Comparison of ENCODE assay signal across 8 mouse cellular contexts in the genomic region with DNA sequence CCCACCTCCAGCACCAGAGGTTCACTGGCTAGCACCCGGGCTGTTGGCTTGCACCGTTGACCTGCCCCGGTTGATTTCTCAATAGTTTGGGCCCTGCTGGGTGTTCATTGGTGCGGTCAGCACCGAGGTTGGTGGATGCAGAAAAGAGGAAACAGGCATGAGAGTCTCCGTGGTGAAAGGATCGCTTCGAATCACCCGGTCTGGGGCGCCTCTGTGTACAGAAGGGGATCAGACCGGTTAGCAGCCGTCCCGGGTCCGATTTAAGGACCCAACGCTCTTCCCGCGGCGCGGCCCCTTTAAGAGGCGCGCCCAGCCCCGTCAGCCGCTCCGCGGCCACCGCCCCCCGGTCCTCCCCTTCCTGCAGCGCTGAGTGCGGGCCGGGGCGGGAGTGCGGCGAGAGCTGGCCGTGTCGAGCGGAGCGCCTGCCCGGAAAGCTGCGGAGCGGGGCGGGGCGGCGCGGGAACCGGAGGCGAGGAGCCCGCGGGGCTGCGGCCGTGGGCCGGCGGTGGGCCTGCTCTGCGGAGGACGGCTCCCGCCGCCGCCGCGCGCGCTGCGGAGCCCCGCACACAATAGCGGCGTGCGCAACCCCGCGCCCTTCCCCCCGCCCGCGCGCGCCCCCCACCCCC. TPM values are rescaled to one million over a fixed set of nuclear protein-coding genes. Genes with fewer than 3 reads are reported as not detected.
DNase-seq lines count a peak whose midpoint lies in the region; ATAC-seq and TF ChIP-seq lines count a peak whose summit lies in the region.

A gene (plus strand): TSS at position 376 of the 626 bp plus-strand sequence.

- peak within 1 kb of the TSS; percentile 93 for H3K4me2 ChIP-seq in forebrain, embryonic 14.5 days (ENCODE audit: low read length)
- H3K4me2 ChIP-seq in lung, postnatal 0 days (replicated peaks; ENCODE audit: low read depth, low read length) = peak within 1 kb of the TSS; percentile 90

- ATAC-seq in CD4-positive, CD25-positive, alpha-beta regulatory T cell, adult 4 months = peak; percentile 79
- peak; percentile 89 for ATAC-seq in forebrain, embryonic 14.5 days
- peak; percentile 78 for ATAC-seq in lung, postnatal 0 days

- H3K9me3 ChIP-seq in forebrain, embryonic 14.5 days (replicated peaks; ENCODE audit: control insufficient read depth, low read length) = no peaks in the 10 kb centered on the region
- no peaks in the 10 kb centered on the region for H3K9me3 ChIP-seq in lung, postnatal 0 days (ENCODE audit: low read length)

- H3K27me3 ChIP-seq in forebrain, embryonic 14.5 days (replicated peaks; ENCODE audit: control insufficient read depth, insufficient read depth, low read length) = no peaks in the 10 kb centered on the region
- H3K27me3 ChIP-seq in lung, postnatal 0 days (replicated peaks; ENCODE audit: insufficient read depth, low read length) = no peaks in the 10 kb centered on the region

- no peak for TF ChIP-seq EP300 in lung, postnatal 0 days (IDR thresholded peaks at IDR 0.05)

- H3K9ac ChIP-seq in forebrain, embryonic 14.5 days (ENCODE audit: low read length) = peak within 1 kb of the TSS; percentile 86
- H3K9ac ChIP-seq in lung, postnatal 0 days (replicated peaks; ENCODE audit: low read depth) = peak within 1 kb of the TSS; percentile 63

- WGBS in forebrain, embryonic 14.5 days = under 1% methylated on average over 36 of the region's 73 CpGs
- WGBS in lung, postnatal 0 days = under 1% methylated on average over 24 of the region's 73 CpGs

- no peaks in the 10 kb centered on the region for H3K36me3 ChIP-seq in forebrain, embryonic 14.5 days (ENCODE audit: control insufficient read depth, insufficient read depth, low read length)
- H3K36me3 ChIP-seq in lung, postnatal 0 days (ENCODE audit: insufficient read depth, low read length) = no peaks in the 10 kb centered on the region

- TF ChIP-seq CTCF in layer of hippocampus, adult 2 months (conservative IDR thresholded peaks at IDR 0.05) = no peak
- peak; percentile 4; the same call in 1 of the 2 replicates for TF ChIP-seq CTCF in lung, postnatal 0 days (IDR thresholded peaks at IDR 0.05)

- peak within 1 kb of the TSS; percentile 87 for H3K4me3 ChIP-seq in brown adipose tissue, adult 24 weeks (ENCODE audit: insufficient read depth, low read depth, low read length)
- H3K4me3 ChIP-seq in forebrain, embryonic 14.5 days (ENCODE audit: low read depth, low read length) = peak within 1 kb of the TSS; percentile 92
- H3K4me3 ChIP-seq in layer of hippocampus, adult 2 months = peak within 1 kb of the TSS; percentile 85
- peak within 1 kb of the TSS; percentile 93 for H3K4me3 ChIP-seq in lung, postnatal 0 days (ENCODE audit: low read depth, low read length)

- peak; percentile 88 for DNase-seq in forebrain, embryonic 14.5 days (ENCODE audit: low spot score)
- DNase-seq in heart, postnatal 25 days (ENCODE audit: low spot score) = peak; percentile 58
- peak; percentile 71 to 74 for DNase-seq in layer of hippocampus, adult 2 months (ENCODE audit: low spot score in 2 of 2)
- peak; percentile 86 for DNase-seq in lung, postnatal 0 days (ENCODE audit: low spot score)
- DNase-seq in ovary, postnatal 10 days (ENCODE audit: low spot score) = peak; percentile 55
- DNase-seq in thymus, postnatal 0 days (ENCODE audit: low spot score) = peak; percentile 79

- 0 out of 2 replicates have a peak within 1 kb of the TSS, but pooled peaks have one; percentile 20 for H3K27ac ChIP-seq in brown adipose tissue, adult 24 weeks (replicated peaks; ENCODE audit: low read depth, low read length)
- H3K27ac ChIP-seq in forebrain, embryonic 14.5 days (ENCODE audit: low read depth, low read length) = peak within 1 kb of the TSS; percentile 87
- peak within 1 kb of the TSS; percentile 90 for H3K27ac ChIP-seq in layer of hippocampus, adult 2 months
- peak within 1 kb of the TSS; percentile 51 for H3K27ac ChIP-seq in lung, postnatal 0 days (ENCODE audit: low read length)

- intact Hi-C loops in heart, postnatal 25 days (cut with DNase I) = loop anchor here (5.0 kb wide), 1 partner anchor 42 kb away; no protein-coding TSS in a partner anchor

- H3K4me1 ChIP-seq in brown adipose tissue, adult 24 weeks (ENCODE audit: control insufficient read depth, insufficient read depth, insufficient read length, low read length) = peaks cover 17% of the 10 kb centered on the region
- H3K4me1 ChIP-seq in forebrain, embryonic 14.5 days (ENCODE audit: control insufficient read depth, insufficient read depth, low read length) = peaks cover 43% of the 10 kb centered on the region
- H3K4me1 ChIP-seq in lung, postnatal 0 days (ENCODE audit: insufficient read depth, low read depth, low read length) = peaks cover 14% of the 10 kb centered on the region; the same call in 1 of the 2 replicates

RNA-seq across cellular contexts. Expression of the gene that starts here (rescaled TPM):
- polyA plus RNA-seq in CD4-positive, CD25-positive, alpha-beta regulatory T cell, adult 4 months (2017; shearing (Covaris generic)) = 1 to 10 TPM; 4.4 to 7.0 TPM
- 9.1 and 9.5 TPM in 2 replicates for polyA plus RNA-seq in brown adipose tissue, adult 24 weeks (2012; ENCODE audit: insufficient read depth, insufficient read length, missing spikeins)
- polyA plus RNA-seq in forebrain, embryonic 14.5 days (2014; fragmentation: Nextera tagmentation; extraction: Ambion mirVana) = 12.6 and 12.8 TPM in 2 replicates
- total RNA-seq in heart, postnatal 25 days (2021) = 1 to 10 TPM; 9.8 TPM
- 100 to 1,000 TPM; 116 to 124 TPM for total RNA-seq in layer of hippocampus, adult 2 months (2021)
- polyA plus RNA-seq in lung, postnatal 0 days (2015; fragmentation: Nextera tagmentation; extraction: Ambion mirVana) = 16.5 and 20.2 TPM in 2 replicates
- polyA plus RNA-seq in thymus, postnatal 0 days (2015; fragmentation: Nextera tagmentation; extraction: Ambion mirVana) = 4.0 and 5.6 TPM in 2 replicates

Comparison
In these comparisons a context has a peak if more than half of its experiments do, and no peak if none do; other contexts are left out.
1. Peak in every context shown above with its lines: DNase-seq, ATAC-seq, H3K4me3 ChIP-seq and H3K27ac ChIP-seq.
2. RNA of the gene that starts here (total RNA-seq): 116 to 124 TPM in layer of hippocampus, adult 2 months; 9.8 TPM in heart, postnatal 25 days; every median in the first group is over 10 times any median in the second.
3. H3K27ac ChIP-seq: peak in every context shown above with its lines; median percentile 90 in layer of hippocampus, adult 2 months; 87 in forebrain, embryonic 14.5 days; 51 in lung, postnatal 0 days; 20 in brown adipose tissue, adult 24 weeks.